Mouse (Mus musculus) limb, embryonic 15.5 days (tissue): Measurements from ENCODE around the gene Fbxo10. TPM values are rescaled to one million over a fixed set of nuclear protein-coding genes. Genes with fewer than 3 reads are reported as not detected.

Experiments
- ATAC-seq: fragments of 200-750 bp; cut with Nextera tagmentation; 2 replicates; pipeline ENCODE4 v1.8.0; 2017; ENCODE audit warnings: low read depth, moderate TSS enrichment; ENCODE audit not compliant: insufficient number of reproducible peaks, low FRiP score, low TSS enrichment
- H3K27ac ChIP-seq: fragments of 300-500 bp; sonication (generic); 2 replicates; pipeline ENCODE4 v1.5.1; 2015; ENCODE audit warnings: moderate library complexity, mild to moderate bottlenecking, inconsistent platforms
- H3K27me3 ChIP-seq: fragments of 300-500 bp; sonication (generic); 2 replicates; pipeline ENCODE4 v1.6.1; 2015; ENCODE audit warnings: inconsistent platforms
- H3K36me3 ChIP-seq: fragments of 300-500 bp; sonication (generic); 2 replicates; pipeline ENCODE4 v1.6.1; 2015; ENCODE audit warnings: inconsistent platforms
- H3K4me1 ChIP-seq: fragments of 300-500 bp; sonication (generic); 2 replicates; pipeline ENCODE4 v1.6.1; 2015; ENCODE audit warnings: inconsistent platforms
- H3K4me2 ChIP-seq: fragments of 300-500 bp; sonication (generic); 2 replicates; pipeline ENCODE4 v1.6.1; 2015; ENCODE audit warnings: mild to moderate bottlenecking, inconsistent platforms
- H3K4me3 ChIP-seq: fragments of 300-500 bp; sonication (generic); 2 replicates; pipeline ENCODE4 v1.5.1; 2015; ENCODE audit warnings: mild to moderate bottlenecking, inconsistent platforms
- H3K9ac ChIP-seq: fragments of 300-500 bp; sonication (generic); 2 replicates; pipeline ENCODE4 v1.6.1; 2015; ENCODE audit warnings: inconsistent platforms
- H3K9me3 ChIP-seq: fragments of 300-500 bp; sonication (generic); 2 replicates; pipeline ENCODE4 v1.6.1; 2016; ENCODE audit warnings: inconsistent platforms
- WGBS: fragments of 180-500 bp; shearing (Covaris S2); methylation state at CpG from one replicate; pipeline ENCODE4 v1.1.7; 2015; 5-methylcytosine and 5-hydroxymethylcytosine counted together
- polyA plus RNA-seq: library from polyadenylated mRNA; unstranded; fragments of >200 nt; fragmentation: Nextera tagmentation; extraction: Ambion mirVana; gene quantifications from 2 replicates; pipeline ENCODE4 v1.2.1, GENCODE M21; 2015

The Fbxo10 gene
- polyA plus RNA-seq, result 18.0 and 18.7 TPM in 2 replicates

- ATAC-seq, result peak; percentile 91
- H3K36me3 ChIP-seq, result no peaks in the 10 kb centered on the region
- H3K9ac ChIP-seq, result peak within 1 kb of the TSS; percentile 73
- WGBS, result under 1% methylated on average over 77 of the region's 77 CpGs
- peaks cover 16% of the 10 kb centered on the region for H3K4me1 ChIP-seq
- H3K4me2 ChIP-seq, result peak within 1 kb of the TSS; percentile 74
- H3K27ac ChIP-seq, result peak within 1 kb of the TSS; percentile 86
- peak within 1 kb of the TSS; percentile 65 for H3K4me3 ChIP-seq
- H3K9me3 ChIP-seq, result no peaks in the 10 kb centered on the region
- H3K27me3 ChIP-seq, result no peaks in the 10 kb centered on the region
These were observed at the start of gene Fbxo10 for GRCm38 (mm10) chr4:45084021-45084894. Gene Fbxo10 (minus strand): TSS chr4:45084604.

- no peak for ATAC-seq
- Histone ChIP-seq H3K27me3 (no peaks in the 10 kb centered on the region), H3K36me3 (no peaks in the 10 kb centered on the region), H3K4me1 (no peaks in the 10 kb centered on the region), H3K4me3 (no peak overlapping the region), H3K9me3 (no peaks in the 10 kb centered on the region), H3K27ac (no peak overlapping the region), H3K4me2 (no peak overlapping the region), H3K9ac (no peak overlapping the region)
- WGBS, result 66% methylated on average over 4 of the region's 4 CpGs
These were observed 46.6 kb upstream of the Fbxo10 start for GRCm38 (mm10) chr4:45131021-45131420.

GRCm38 (mm10) chr4:45121311-45121710 is 36.9 kb upstream of the Fbxo10 start:
- ATAC-seq, result no peak
- 77% methylated on average over 11 of the region's 11 CpGs for WGBS
- H3K27me3 ChIP-seq, result no peaks in the 10 kb centered on the region

GRCm38 (mm10) chr4:45108456-45109110 is 24.2 kb upstream of the Fbxo10 start:
- no peak for ATAC-seq
- H3K27ac ChIP-seq, result no peak overlapping the region
- H3K36me3 ChIP-seq, result peaks cover 20% of the 10 kb centered on the region; the same call in 1 of the 2 replicates
- H3K4me3 ChIP-seq, result no peak overlapping the region; the same call in 1 of the 2 replicates
- no peaks in the 10 kb centered on the region for H3K9me3 ChIP-seq
- H3K27me3 ChIP-seq, result no peaks in the 10 kb centered on the region
- no peak overlapping the region for H3K9ac ChIP-seq
- 57% methylated on average over 8 of the region's 8 CpGs for WGBS
- peaks cover 12% of the 10 kb centered on the region for H3K4me1 ChIP-seq
- H3K4me2 ChIP-seq, result 0 out of 2 replicates have a peak overlapping the region, but pooled peaks have one; percentile 68

More at GRCm38 (mm10) chr4:45121311-45121710, 36.9 kb upstream of the Fbxo10 start:
- Histone ChIP-seq H3K36me3 (no peaks in the 10 kb centered on the region), H3K4me2 (no peak overlapping the region), H3K27ac (no peak overlapping the region), H3K4me3 (no peak overlapping the region), H3K4me1 (no peaks in the 10 kb centered on the region), H3K9me3 (no peaks in the 10 kb centered on the region), H3K9ac (no peak overlapping the region)

- Histone ChIP-seq H3K9ac (peak within 1 kb of the TSS; percentile 88), H3K36me3 (peaks cover 27% of the 10 kb centered on the region; the same call in 1 of the 2 replicates), H3K9me3 (no peaks in the 10 kb centered on the region), H3K4me2 (peak within 1 kb of the TSS; percentile 68), H3K4me3 (peak within 1 kb of the TSS; percentile 80), H3K4me1 (peaks cover 12% of the 10 kb centered on the region), H3K27ac (peak within 1 kb of the TSS; percentile 68), H3K27me3 (no peaks in the 10 kb centered on the region)
- under 1% methylated on average over 39 of the region's 39 CpGs for WGBS
- peak; percentile 89 for ATAC-seq
These were observed 23.3 kb upstream of the Fbxo10 start, which contains the start of gene Tomm5 for GRCm38 (mm10) chr4:45107601-45108277. Gene Tomm5 (minus strand): TSS chr4:45108114.

GRCm38 (mm10) chr4:45107066-45107465 is 22.7 kb upstream of the Fbxo10 start:
- Histone ChIP-seq H3K4me1 (peaks cover 12% of the 10 kb centered on the region), H3K4me2 (peak overlapping the region; percentile 68), H3K27me3 (no peaks in the 10 kb centered on the region), H3K9ac (peak overlapping the region; percentile 88), H3K9me3 (no peaks in the 10 kb centered on the region), H3K4me3 (peak overlapping the region; percentile 80), H3K27ac (no peak overlapping the region), H3K36me3 (peaks cover 34% of the 10 kb centered on the region)
- WGBS, result 10% methylated on average over 4 of the region's 4 CpGs
- no peak for ATAC-seq

- H3K4me2 ChIP-seq, result no peak overlapping the region
- no peak overlapping the region for H3K9ac ChIP-seq
- H3K4me3 ChIP-seq, result no peak overlapping the region
- peaks cover 34% of the 10 kb centered on the region for H3K36me3 ChIP-seq
- H3K27me3 ChIP-seq, result no peaks in the 10 kb centered on the region
- ATAC-seq, result no peak
- peaks cover 12% of the 10 kb centered on the region for H3K4me1 ChIP-seq
- H3K9me3 ChIP-seq, result no peaks in the 10 kb centered on the region
- no peak overlapping the region for H3K27ac ChIP-seq
- WGBS, result 72% methylated on average over 5 of the region's 5 CpGs
These were observed 22.0 kb upstream of the Fbxo10 start for GRCm38 (mm10) chr4:45106409-45106808.

GRCm38 (mm10) chr4:45097198-45097872 is 12.9 kb upstream of the Fbxo10 start:
- WGBS, result 32% methylated on average over 7 of the region's 7 CpGs
- Histone ChIP-seq H3K27me3 (no peaks in the 10 kb centered on the region), H3K4me3 (no peak overlapping the region), H3K9me3 (no peaks in the 10 kb centered on the region), H3K36me3 (peaks cover 4% of the 10 kb centered on the region), H3K27ac (no peak overlapping the region), H3K4me2 (no peak overlapping the region), H3K9ac (no peak overlapping the region), H3K4me1 (no peaks in the 10 kb centered on the region)
- ATAC-seq, result no peak

GRCm38 (mm10) chr4:45084895-45085290 is 489 bp upstream of the Fbxo10 start:
- no peaks in the 10 kb centered on the region for H3K9me3 ChIP-seq
- ATAC-seq, result no peak

GRCm38 (mm10) chr4:45083487-45083886 is 917 bp downstream of the Fbxo10 start:
- H3K27me3 ChIP-seq, result no peaks in the 10 kb centered on the region
- peak overlapping the region; percentile 74 for H3K4me2 ChIP-seq
- H3K9ac ChIP-seq, result peak overlapping the region; percentile 73; the same call in 1 of the 2 replicates
- H3K27ac ChIP-seq, result peak overlapping the region; percentile 17; the same call in 1 of the 2 replicates
- no peak for ATAC-seq
- under 1% methylated on average over 8 of the region's 8 CpGs for WGBS
- H3K4me1 ChIP-seq, result peaks cover 16% of the 10 kb centered on the region
- H3K9me3 ChIP-seq, result no peaks in the 10 kb centered on the region
- H3K4me3 ChIP-seq, result peak overlapping the region; percentile 65
- 0 out of 2 replicates have a peak, but pooled peaks cover 5% of the 10 kb centered on the region for H3K36me3 ChIP-seq

More at GRCm38 (mm10) chr4:45084895-45085290, 489 bp upstream of the Fbxo10 start:
- H3K4me2 ChIP-seq, result peak overlapping the region; percentile 74
- peak overlapping the region; percentile 65 for H3K4me3 ChIP-seq
- peak overlapping the region; percentile 86 for H3K27ac ChIP-seq
- no peaks in the 10 kb centered on the region for H3K36me3 ChIP-seq
- no peaks in the 10 kb centered on the region for H3K27me3 ChIP-seq
- WGBS, result 24% methylated on average over 8 of the region's 8 CpGs
- H3K9ac ChIP-seq, result peak overlapping the region; percentile 33; the same call in 1 of the 2 replicates
- peaks cover 16% of the 10 kb centered on the region for H3K4me1 ChIP-seq

- Histone ChIP-seq H3K9ac (no peak overlapping the region), H3K4me3 (peak overlapping the region; percentile 65), H3K27me3 (no peaks in the 10 kb centered on the region), H3K9me3 (no peaks in the 10 kb centered on the region), H3K4me2 (peak overlapping the region; percentile 74), H3K36me3 (0 out of 2 replicates have a peak, but pooled peaks cover 5% of the 10 kb centered on the region), H3K27ac (peak overlapping the region; percentile 17; the same call in 1 of the 2 replicates), H3K4me1 (peaks cover 16% of the 10 kb centered on the region)
- no peak for ATAC-seq
- WGBS, result 74% methylated on average over 9 of the region's 9 CpGs
These were observed 1.5 kb downstream of the Fbxo10 start for GRCm38 (mm10) chr4:45082951-45083350.
